Mouse (Mus musculus) lung, postnatal 14 days (tissue): ENCODE data around the gene Tac4.

Source experiments
- DNase-seq: peaks from one replicate; pipeline ENCODE4 v3.0.0; 2021

The Tac4 gene

GRCm38 (mm10) chr11:95261178-95261751 lies at the start of gene Tac4:
Gene Tac4 (plus strand): TSS chr11:95261529.
- DNase-seq = no peak

GRCm38 (mm10) chr11:95213607-95214006 lies 47.7 kb upstream of the Tac4 start:
- DNase-seq = no peak

- DNase-seq = no peak
Observed at GRCm38 (mm10) chr11:95214305-95214704, 47.0 kb upstream of the Tac4 start.

GRCm38 (mm10) chr11:95216193-95216592 lies 45.1 kb upstream of the Tac4 start:
- no peak for DNase-seq

GRCm38 (mm10) chr11:95219111-95219510 lies 42.2 kb upstream of the Tac4 start:
- no peak for DNase-seq

GRCm38 (mm10) chr11:95223473-95223872 lies 37.9 kb upstream of the Tac4 start:
- peak; percentile 59 for DNase-seq

- DNase-seq = peak; percentile 52
Observed at GRCm38 (mm10) chr11:95224124-95224893, 37.0 kb upstream of the Tac4 start.

- DNase-seq = peak; percentile 12
Observed at GRCm38 (mm10) chr11:95225448-95225847, 35.9 kb upstream of the Tac4 start.

GRCm38 (mm10) chr11:95227467-95227866 lies 33.9 kb upstream of the Tac4 start:
- DNase-seq = no peak

GRCm38 (mm10) chr11:95231688-95232328 lies 29.5 kb upstream of the Tac4 start:
- peak; percentile 80 for DNase-seq

GRCm38 (mm10) chr11:95232329-95232696 lies 29.0 kb upstream of the Tac4 start:
- DNase-seq = no peak

GRCm38 (mm10) chr11:95238477-95238876 lies 22.9 kb upstream of the Tac4 start:
- no peak for DNase-seq

GRCm38 (mm10) chr11:95242653-95243052 lies 18.7 kb upstream of the Tac4 start:
- DNase-seq = no peak

GRCm38 (mm10) chr11:95245456-95245855 lies 15.9 kb upstream of the Tac4 start:
- DNase-seq = no peak

GRCm38 (mm10) chr11:95247065-95247464 lies 14.3 kb upstream of the Tac4 start:
- no peak for DNase-seq

GRCm38 (mm10) chr11:95250110-95250509 lies 11.2 kb upstream of the Tac4 start:
- DNase-seq = no peak

- DNase-seq = peak; percentile 81
Observed at GRCm38 (mm10) chr11:95251295-95251694, 10.0 kb upstream of the Tac4 start.

GRCm38 (mm10) chr11:95252104-95252503 lies 9.2 kb upstream of the Tac4 start:
- DNase-seq = no peak

- DNase-seq = no peak
Observed at GRCm38 (mm10) chr11:95254165-95254564, 7.2 kb upstream of the Tac4 start.

GRCm38 (mm10) chr11:95255747-95256146 lies 5.6 kb upstream of the Tac4 start:
- no peak for DNase-seq

- DNase-seq = no peak
Observed at GRCm38 (mm10) chr11:95257930-95258329, 3.4 kb upstream of the Tac4 start.

GRCm38 (mm10) chr11:95258490-95258889 lies 2.8 kb upstream of the Tac4 start:
- DNase-seq = peak; percentile 92

- peak; percentile 95 for DNase-seq
Observed at GRCm38 (mm10) chr11:95259088-95259849, 2.1 kb upstream of the Tac4 start.
